Mouse (Mus musculus): ENCODE measurements around the gene Npdc1. TPM values are rescaled to one million over a fixed set of nuclear protein-coding genes. Genes with fewer than 3 reads are reported as not detected.

The Npdc1 gene
- polyA plus RNA-seq, 1 experiment = 30.8 TPM

GRCm38 (mm10) chr2:25359848-25360247 is 39.3 kb upstream of the Npdc1 start:
- no peak overlapping the region for H3K27ac ChIP-seq (ENCODE audit: control insufficient read depth, insufficient read depth, low read length)
- no peaks in the 10 kb centered on the region for H3K36me3 ChIP-seq (ENCODE audit: control insufficient read depth, insufficient read depth, low read length)
- H3K4me1 ChIP-seq (replicated peaks; ENCODE audit: control insufficient read depth, insufficient read depth, low read length) = peaks cover 23% of the 10 kb centered on the region
- H3K4me3 ChIP-seq (ENCODE audit: control insufficient read depth, insufficient read depth, low read length) = no peak overlapping the region
- H3K27me3 ChIP-seq (ENCODE audit: control insufficient read depth, insufficient read depth, low read length) = no peaks in the 10 kb centered on the region
- no peak for DNase-seq
- TF ChIP-seq POLR2A (IDR thresholded peaks at IDR 0.05; ENCODE audit: control insufficient read depth, extremely low read depth, insufficient read depth, low read length, poor library complexity) = no peak
- 88% methylated on average over 4 of the region's 4 CpGs for WGBS

- no peaks in the 10 kb centered on the region for H3K36me3 ChIP-seq (ENCODE audit: control insufficient read depth, insufficient read depth, low read length)
- H3K27me3 ChIP-seq (ENCODE audit: control insufficient read depth, insufficient read depth, low read length) = no peaks in the 10 kb centered on the region
- TF ChIP-seq POLR2A (IDR thresholded peaks at IDR 0.05; ENCODE audit: control insufficient read depth, extremely low read depth, insufficient read depth, low read length, poor library complexity) (no peak), CTCF (IDR thresholded peaks at IDR 0.05; ENCODE audit: borderline replicate concordance, control insufficient read depth, extremely low read depth, insufficient read depth, low read length, poor library complexity) (no peak)
- H3K27ac ChIP-seq (ENCODE audit: control insufficient read depth, insufficient read depth, low read length) = no peak overlapping the region
- WGBS = 68% methylated on average over 13 of the region's 13 CpGs
- H3K4me3 ChIP-seq (ENCODE audit: control insufficient read depth, insufficient read depth, low read length) = no peak overlapping the region
- H3K4me1 ChIP-seq (replicated peaks; ENCODE audit: control insufficient read depth, insufficient read depth, low read length) = peaks cover 11% of the 10 kb centered on the region
- DNase-seq = no peak
Measured at GRCm38 (mm10) chr2:25363478-25364178, 35.5 kb upstream of the Npdc1 start.

GRCm38 (mm10) chr2:25364313-25364712 is 34.8 kb upstream of the Npdc1 start:
- Histone ChIP-seq H3K27ac (ENCODE audit: control insufficient read depth, insufficient read depth, low read length) (no peak overlapping the region), H3K4me3 (ENCODE audit: control insufficient read depth, insufficient read depth, low read length) (no peak overlapping the region), H3K4me1 (replicated peaks; ENCODE audit: control insufficient read depth, insufficient read depth, low read length) (peaks cover 11% of the 10 kb centered on the region), H3K36me3 (ENCODE audit: control insufficient read depth, insufficient read depth, low read length) (no peaks in the 10 kb centered on the region), H3K27me3 (ENCODE audit: control insufficient read depth, insufficient read depth, low read length) (no peaks in the 10 kb centered on the region)
- TF ChIP-seq POLR2A (IDR thresholded peaks at IDR 0.05; ENCODE audit: control insufficient read depth, extremely low read depth, insufficient read depth, low read length, poor library complexity) (no peak), CTCF (IDR thresholded peaks at IDR 0.05; ENCODE audit: borderline replicate concordance, control insufficient read depth, extremely low read depth, insufficient read depth, low read length, poor library complexity) (no peak)
- 97% methylated on average over 4 of the region's 4 CpGs for WGBS
- DNase-seq = no peak

- Histone ChIP-seq H3K4me1 (replicated peaks; ENCODE audit: control insufficient read depth, insufficient read depth, low read length) (peaks cover 11% of the 10 kb centered on the region), H3K27ac (ENCODE audit: control insufficient read depth, insufficient read depth, low read length) (no peak overlapping the region), H3K4me3 (ENCODE audit: control insufficient read depth, insufficient read depth, low read length) (peak overlapping the region; percentile 91), H3K27me3 (ENCODE audit: control insufficient read depth, insufficient read depth, low read length) (no peaks in the 10 kb centered on the region), H3K36me3 (ENCODE audit: control insufficient read depth, insufficient read depth, low read length) (no peaks in the 10 kb centered on the region)
- DNase-seq = no peak
- WGBS = 41% methylated on average over 9 of the region's 9 CpGs
- TF ChIP-seq CTCF (IDR thresholded peaks at IDR 0.05; ENCODE audit: borderline replicate concordance, control insufficient read depth, extremely low read depth, insufficient read depth, low read length, poor library complexity) = no peak
- no peak for TF ChIP-seq POLR2A (IDR thresholded peaks at IDR 0.05; ENCODE audit: control insufficient read depth, extremely low read depth, insufficient read depth, low read length, poor library complexity)
Measured at GRCm38 (mm10) chr2:25364761-25365090, 34.4 kb upstream of the Npdc1 start.

- Histone ChIP-seq H3K27me3 (ENCODE audit: control insufficient read depth, insufficient read depth, low read length) (no peaks in the 10 kb centered on the region), H3K4me3 (ENCODE audit: control insufficient read depth, insufficient read depth, low read length) (peak within 1 kb of the TSS; percentile 91), H3K4me1 (replicated peaks; ENCODE audit: control insufficient read depth, insufficient read depth, low read length) (peaks cover 11% of the 10 kb centered on the region), H3K27ac (ENCODE audit: control insufficient read depth, insufficient read depth, low read length) (no peak within 1 kb of the TSS), H3K36me3 (ENCODE audit: control insufficient read depth, insufficient read depth, low read length) (no peaks in the 10 kb centered on the region)
- WGBS = under 1% methylated on average over 54 of the region's 54 CpGs
- TF ChIP-seq CTCF (IDR thresholded peaks at IDR 0.05; ENCODE audit: borderline replicate concordance, control insufficient read depth, extremely low read depth, insufficient read depth, low read length, poor library complexity) (peak; percentile 53; the same call in 1 of the 2 replicates), POLR2A (IDR thresholded peaks at IDR 0.05; ENCODE audit: control insufficient read depth, extremely low read depth, insufficient read depth, low read length, poor library complexity) (peak; percentile 40; the same call in 1 of the 2 replicates)
- DNase-seq = peak; percentile 58
Measured at GRCm38 (mm10) chr2:25365091-25365761, 33.9 kb upstream of the Npdc1 start, which contains the start of gene Uap1l1. Gene Uap1l1, minus strand, starts transcription at chr2:25365682.

- 89% methylated on average over 3 of the region's 3 CpGs for WGBS
- no peak overlapping the region for H3K4me3 ChIP-seq (ENCODE audit: control insufficient read depth, insufficient read depth, low read length)
- H3K36me3 ChIP-seq (ENCODE audit: control insufficient read depth, insufficient read depth, low read length) = no peaks in the 10 kb centered on the region
- no peak overlapping the region for H3K27ac ChIP-seq (ENCODE audit: control insufficient read depth, insufficient read depth, low read length)
- H3K4me1 ChIP-seq (replicated peaks; ENCODE audit: control insufficient read depth, insufficient read depth, low read length) = peaks cover 22% of the 10 kb centered on the region
- no peaks in the 10 kb centered on the region for H3K27me3 ChIP-seq (ENCODE audit: control insufficient read depth, insufficient read depth, low read length)
- DNase-seq = no peak
- no peak for TF ChIP-seq POLR2A (IDR thresholded peaks at IDR 0.05; ENCODE audit: control insufficient read depth, extremely low read depth, insufficient read depth, low read length, poor library complexity)
- TF ChIP-seq CTCF (IDR thresholded peaks at IDR 0.05; ENCODE audit: borderline replicate concordance, control insufficient read depth, extremely low read depth, insufficient read depth, low read length, poor library complexity) = no peak
Measured at GRCm38 (mm10) chr2:25369996-25370395, 29.2 kb upstream of the Npdc1 start.

All from thymus, adult 2 months (tissue).